ENCODE assay signal across 9 mouse cellular contexts in the genomic region with DNA sequence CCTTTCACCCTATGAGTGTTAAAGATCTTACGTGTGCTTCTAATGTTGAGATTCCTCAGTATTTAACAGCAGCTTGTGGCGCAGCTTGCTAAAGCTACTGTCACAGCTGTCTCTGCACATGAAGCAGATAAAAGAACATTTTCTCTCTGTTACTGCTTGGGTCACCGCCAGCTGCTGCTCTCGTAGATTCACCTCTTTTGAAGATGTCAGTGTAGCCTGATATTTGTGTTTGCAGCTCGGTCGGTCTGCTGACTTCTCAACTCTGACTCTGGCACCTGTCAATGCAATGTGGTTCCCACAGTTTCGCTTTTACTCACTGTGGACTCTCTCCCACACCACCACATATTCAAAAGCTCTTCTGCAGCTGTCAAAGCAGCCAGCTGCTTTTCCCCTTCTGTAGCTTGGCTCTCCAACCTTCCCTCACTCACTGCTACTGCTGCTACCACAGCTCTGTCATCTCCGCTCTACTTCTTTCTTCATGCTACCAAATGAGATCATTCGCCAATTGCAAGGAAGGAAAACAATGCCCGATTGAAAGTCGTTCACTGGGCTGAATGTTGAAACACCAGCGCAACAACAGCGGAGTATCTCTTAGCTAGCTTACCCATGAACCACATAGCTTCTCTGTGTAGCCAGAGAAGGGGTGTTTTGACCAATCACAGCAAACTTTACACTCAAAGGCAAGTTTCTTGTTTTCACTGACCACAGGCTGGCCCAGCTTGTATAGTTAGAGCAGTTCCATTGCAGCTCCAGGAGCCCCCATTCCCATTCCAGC. TPM values are rescaled to one million over a fixed set of nuclear protein-coding genes. Genes with fewer than 3 reads are reported as not detected.
DNase-seq lines count a peak whose midpoint lies in the region; ATAC-seq and TF ChIP-seq lines count a peak whose summit lies in the region.
"Had no signal": no experiment of that assay in that cellular context is flagged by ENCODE, and none has a peak within 500 bp of the region (broad histone marks: within the 10 kb centered on the region; RNA-seq: fewer than 3 reads in every experiment).

No protein-coding gene starts in this region.

- H3K27ac ChIP-seq in gastrocnemius, adult 2 months, result no peak overlapping the region
- H3K27ac ChIP-seq in heart, embryonic 12.5 days (ENCODE audit: poor library complexity, severe bottlenecking), result no peak overlapping the region
- H3K27ac ChIP-seq in neural tube, embryonic 15.5 days (replicated peaks), result no peak overlapping the region
- H3K27ac ChIP-seq in kidney, embryonic 14.5 days (ENCODE audit: low read depth, low read length), result no peak overlapping the region

- H3K36me3 ChIP-seq in heart, embryonic 12.5 days, result no peaks in the 10 kb centered on the region
- no peaks in the 10 kb centered on the region for H3K36me3 ChIP-seq in neural tube, embryonic 15.5 days
- H3K36me3 ChIP-seq in kidney, embryonic 14.5 days (ENCODE audit: control insufficient read depth, insufficient read depth, low read length), result no peaks in the 10 kb centered on the region

- no peak overlapping the region for H3K4me2 ChIP-seq in heart, embryonic 12.5 days
- peak overlapping the region; percentile 11; the same call in 1 of the 2 replicates for H3K4me2 ChIP-seq in neural tube, embryonic 15.5 days
- H3K4me2 ChIP-seq in kidney, embryonic 14.5 days (replicated peaks; ENCODE audit: low read depth, low read length), result no peak overlapping the region

- peak; percentile 15 for DNase-seq in gastrocnemius, adult 2 months
- no peak for DNase-seq in gastrocnemius, adult 8-10 months (ENCODE audit: low spot score in 2 of 2)
- DNase-seq in CD8-positive naive resting alpha-beta T cell, adult 2 months (ENCODE audit: low read depth in 2 of 2, low spot score in 2 of 2), result peak; percentile 1 to 8
- peak; percentile 4 to 29 for DNase-seq in left cerebral cortex, postnatal 14 days (ENCODE audit: low spot score in 2 of 2)
- no peak for DNase-seq in cerebellum, adult 18-20 months

- intact Hi-C loops in gastrocnemius, adult 2 months (cut with DNase I), result loop anchor here (1.0 kb wide), 1 partner anchor 89 kb away; no protein-coding TSS in a partner anchor
- intact Hi-C loops in left cerebral cortex, postnatal 14 days (cut with DNase I), result no loop called here

- 65% methylated on average over 13 of the region's 13 CpGs for WGBS in heart, embryonic 12.5 days
- WGBS in neural tube, embryonic 15.5 days, result 71% methylated on average over 13 of the region's 13 CpGs
- 73% methylated on average over 13 of the region's 13 CpGs for WGBS in kidney, embryonic 14.5 days

- H3K27me3 ChIP-seq in heart, embryonic 12.5 days (replicated peaks), result no peaks in the 10 kb centered on the region
- no peaks in the 10 kb centered on the region for H3K27me3 ChIP-seq in neural tube, embryonic 15.5 days (replicated peaks)
- no peaks in the 10 kb centered on the region for H3K27me3 ChIP-seq in kidney, embryonic 14.5 days (ENCODE audit: control insufficient read depth, insufficient read depth, low read length)

- no peaks in the 10 kb centered on the region for H3K4me1 ChIP-seq in heart, embryonic 12.5 days (replicated peaks)
- no peaks in the 10 kb centered on the region for H3K4me1 ChIP-seq in neural tube, embryonic 15.5 days
- H3K4me1 ChIP-seq in kidney, embryonic 14.5 days (ENCODE audit: control insufficient read depth, insufficient read depth, low read length), result no peaks in the 10 kb centered on the region

- H3K4me3 ChIP-seq in gastrocnemius, adult 2 months, result peak overlapping the region; percentile 57
- no peak overlapping the region for H3K4me3 ChIP-seq in heart, embryonic 12.5 days
- no peak overlapping the region for H3K4me3 ChIP-seq in neural tube, embryonic 15.5 days (replicated peaks)
- H3K4me3 ChIP-seq in kidney, embryonic 14.5 days (ENCODE audit: low read length), result no peak overlapping the region
- H3K4me3 ChIP-seq: erythroblast, embryonic 14.5 days had no signal

- no peaks in the 10 kb centered on the region for H3K9me3 ChIP-seq in heart, embryonic 12.5 days (replicated peaks)
- H3K9me3 ChIP-seq in neural tube, embryonic 15.5 days (replicated peaks), result no peaks in the 10 kb centered on the region
- no peaks in the 10 kb centered on the region for H3K9me3 ChIP-seq in kidney, embryonic 14.5 days (ENCODE audit: control insufficient read depth, low read length)

- H3K9ac ChIP-seq in heart, embryonic 12.5 days, result no peak overlapping the region
- no peak overlapping the region for H3K9ac ChIP-seq in neural tube, embryonic 15.5 days (replicated peaks)
- H3K9ac ChIP-seq in kidney, embryonic 14.5 days (ENCODE audit: low read depth, low read length), result no peak overlapping the region

- TF ChIP-seq CTCF in gastrocnemius, adult 2 months (IDR thresholded peaks at IDR 0.05), result no peak

- ATAC-seq in heart, embryonic 12.5 days (ENCODE audit: insufficient number of reproducible peaks, low FRiP score), result 0 out of 2 replicates have a peak, but pooled peaks have one; percentile 36
- ATAC-seq in neural tube, embryonic 15.5 days (ENCODE audit: low FRiP score), result peak; percentile 31; the same call in 1 of the 2 replicates
- ATAC-seq in kidney, embryonic 14.5 days (ENCODE audit: low FRiP score, low TSS enrichment), result no peak

RNA-seq across cellular contexts. Expression of a gene that starts 45.3 kb away (rescaled TPM):
- total RNA-seq in gastrocnemius, adult 2 months (2021), result 10 to 100 TPM; 32.8 to 37.8 TPM
- total RNA-seq in gastrocnemius, adult 8-10 months (2022), result 10 to 100 TPM; 34.8 to 41.4 (median 38.1) TPM
- 22.2 and 22.6 TPM in 2 replicates for polyA plus RNA-seq in heart, embryonic 12.5 days (2016; fragmentation: Nextera tagmentation; extraction: Ambion mirVana)
- total RNA-seq in left cerebral cortex, postnatal 14 days (2021), result 10 to 100 TPM; 31.8 to 36.9 TPM
- polyA plus RNA-seq in neural tube, embryonic 15.5 days (2015; fragmentation: Nextera tagmentation; extraction: Ambion mirVana), result 29.0 and 31.3 TPM in 2 replicates
- polyA plus RNA-seq in kidney, embryonic 14.5 days (2014; fragmentation: Nextera tagmentation; extraction: Ambion mirVana), result 25.1 and 31.4 TPM in 2 replicates

Comparison
In these comparisons a context has a peak if more than half of its experiments do, and no peak if none do; other contexts are left out.
1. DNase-seq: peak in gastrocnemius, adult 2 months (single experiment), CD8-positive naive resting alpha-beta T cell, adult 2 months (2 of 2) and left cerebral cortex, postnatal 14 days (2 of 2); none in gastrocnemius, adult 8-10 months (0 of 2) and cerebellum, adult 18-20 months (0 of 2).